ENCODE assay signal across 23 mouse cellular contexts in genomic region chr8:122217456-122218177, GRCm38 (mm10).
"Had no signal": no experiment of that assay in that cellular context is flagged by ENCODE, and none has a peak within 500 bp of the region (broad histone marks: within the 10 kb centered on the region; RNA-seq: fewer than 3 reads in every experiment).

No protein-coding gene starts in this region.

- H3K4me2 ChIP-seq: heart, embryonic 12.5 days; heart, embryonic 15.5 days; hindbrain, embryonic 13.5 days; hindbrain, embryonic 15.5 days; kidney, embryonic 15.5 days; limb, embryonic 13.5 days; limb, embryonic 15.5 days; liver, embryonic 12.5 days had no signal

- H3K4me1 ChIP-seq: hindbrain, embryonic 13.5 days; hindbrain, embryonic 15.5 days; limb, embryonic 13.5 days; liver, embryonic 12.5 days had no signal

- H3K4me3 ChIP-seq: heart, embryonic 12.5 days; heart, embryonic 15.5 days; hindbrain, embryonic 13.5 days; hindbrain, embryonic 15.5 days; kidney, embryonic 15.5 days; limb, embryonic 13.5 days; limb, embryonic 15.5 days; liver, embryonic 12.5 days had no signal

- H3K36me3 ChIP-seq: heart, embryonic 12.5 days; heart, embryonic 15.5 days; hindbrain, embryonic 13.5 days; hindbrain, embryonic 15.5 days; kidney, embryonic 15.5 days; limb, embryonic 13.5 days; limb, embryonic 15.5 days; liver, embryonic 12.5 days had no signal

- H3K9ac ChIP-seq: heart, embryonic 12.5 days; heart, embryonic 15.5 days; hindbrain, embryonic 13.5 days; hindbrain, embryonic 15.5 days; kidney, embryonic 15.5 days; limb, embryonic 13.5 days; limb, embryonic 15.5 days; liver, embryonic 12.5 days; liver, embryonic 14.5 days had no signal

- H3K27ac ChIP-seq: heart, embryonic 15.5 days; hindbrain, embryonic 13.5 days; hindbrain, embryonic 15.5 days; hindbrain, postnatal 0 days; kidney, embryonic 15.5 days; kidney, postnatal 0 days; limb, embryonic 13.5 days; limb, embryonic 15.5 days; liver, embryonic 12.5 days; liver, embryonic 14.5 days had no signal

- H3K27me3 ChIP-seq: hindbrain, embryonic 13.5 days; hindbrain, embryonic 15.5 days; kidney, embryonic 15.5 days; limb, embryonic 13.5 days; limb, embryonic 15.5 days had no signal

- ATAC-seq: hindbrain, postnatal 0 days; intestine, embryonic 16.5 days; liver, embryonic 12.5 days had no signal

- H3K9me3 ChIP-seq: heart, embryonic 12.5 days; heart, embryonic 15.5 days; hindbrain, embryonic 13.5 days; hindbrain, embryonic 15.5 days; kidney, embryonic 15.5 days; limb, embryonic 13.5 days; limb, embryonic 15.5 days; liver, embryonic 12.5 days had no signal

- DNase-seq: gastrocnemius, postnatal 14 days; gastrocnemius, postnatal 36 days; heart, adult 18-20 months; kidney, adult 11 months; kidney, adult 2 months; kidney, adult 9 months; kidney, postnatal 14 days; kidney, postnatal 36 days; layer of hippocampus, adult 9-11 months; layer of hippocampus, postnatal 36 days; left cerebral cortex, postnatal 4 days had no signal
